Mouse (Mus musculus): ENCODE measurements at regions not wholly inside any gene's neighbourhood (a gene's known extent, or its start where the extent isn't known, plus 50 kb on each side); places are given as distances from the start of the nearest gene placed in this dataset.
A peak's percentile ranks its signal among the peaks of the same experiment; 100 is the strongest.

GRCm38 (mm10) chr7:136048925-136049586 is 332.9 kb upstream of the Mki67 start:
- DNase-seq (ENCODE audit: low read depth, low spot score) = no peak

- DNase-seq (ENCODE audit: low read depth, low spot score) = no peak
These were observed 333.4 kb upstream of the Mki67 start for GRCm38 (mm10) chr7:136049587-136049930.

GRCm38 (mm10) chr7:136050116-136050515 is 334.0 kb upstream of the Mki67 start:
- DNase-seq (ENCODE audit: low read depth, low spot score) = no peak

- DNase-seq (ENCODE audit: low read depth, low spot score) = no peak
These were observed 340.8 kb upstream of the Mki67 start for GRCm38 (mm10) chr7:136056876-136057484.

GRCm38 (mm10) chr7:136058319-136058718 is 342.2 kb upstream of the Mki67 start:
- DNase-seq (ENCODE audit: low read depth, low spot score) = no peak

- no peak for DNase-seq (ENCODE audit: low read depth, low spot score)
These were observed 342.9 kb upstream of the Mki67 start for GRCm38 (mm10) chr7:136058751-136059681.

GRCm38 (mm10) chr7:136059896-136060295 is 343.7 kb upstream of the Mki67 start:
- no peak for DNase-seq (ENCODE audit: low read depth, low spot score)

GRCm38 (mm10) chr7:136060339-136061073 is 344.3 kb upstream of the Mki67 start:
- DNase-seq (ENCODE audit: low read depth, low spot score) = peak; percentile 8

GRCm38 (mm10) chr7:136062658-136063057 is 346.5 kb upstream of the Mki67 start:
- DNase-seq (ENCODE audit: low read depth, low spot score) = no peak

GRCm38 (mm10) chr7:136065038-136065678 is 349.0 kb upstream of the Mki67 start:
- no peak for DNase-seq (ENCODE audit: low read depth, low spot score)

- DNase-seq (ENCODE audit: low read depth, low spot score) = no peak
These were observed 349.5 kb upstream of the Mki67 start for GRCm38 (mm10) chr7:136065679-136066055.

- no peak for DNase-seq (ENCODE audit: low read depth, low spot score)
These were observed 354.7 kb upstream of the Mki67 start for GRCm38 (mm10) chr7:136070881-136071280.

GRCm38 (mm10) chr7:136071331-136071730 is 355.2 kb upstream of the Mki67 start:
- no peak for DNase-seq (ENCODE audit: low read depth, low spot score)

GRCm38 (mm10) chr7:136073265-136073799 is 357.2 kb upstream of the Mki67 start:
- no peak for DNase-seq (ENCODE audit: low read depth, low spot score)

- no peak for DNase-seq (ENCODE audit: low read depth, low spot score)
These were observed 357.9 kb upstream of the Mki67 start for GRCm38 (mm10) chr7:136074043-136074442.

GRCm38 (mm10) chr7:136081534-136082252 is 365.5 kb upstream of the Mki67 start:
- DNase-seq (ENCODE audit: low read depth, low spot score) = no peak

- no peak for DNase-seq (ENCODE audit: low read depth, low spot score)
These were observed 366.2 kb upstream of the Mki67 start for GRCm38 (mm10) chr7:136082253-136082867.

GRCm38 (mm10) chr7:136083005-136083404 is 366.8 kb upstream of the Mki67 start:
- no peak for DNase-seq (ENCODE audit: low read depth, low spot score)

- no peak for DNase-seq (ENCODE audit: low read depth, low spot score)
These were observed 367.6 kb upstream of the Mki67 start for GRCm38 (mm10) chr7:136083571-136084342.
